Mouse (Mus musculus) spleen, adult 10 weeks (tissue): ENCODE results near the gene Slc12a7. TPM values are rescaled to one million over a fixed set of nuclear protein-coding genes. Genes with fewer than 3 reads are reported as not detected.

Source experiments
- polyA plus RNA-seq: library from polyadenylated mRNA; stranded (reverse); fragments of 350-450 nt; fragmentation: Illumina TruSeq; extraction: RNeasy Lipid Tissue Mini Kit (QIAGEN cat#74804); gene quantifications from one replicate; pipeline ENCODE4 v1.2.3, GENCODE M21; 2015; ENCODE audit warnings: low replicate concordance; ENCODE audit not compliant: insufficient read depth

Gene Slc12a7
- 38.9 TPM for polyA plus RNA-seq

DNA sequence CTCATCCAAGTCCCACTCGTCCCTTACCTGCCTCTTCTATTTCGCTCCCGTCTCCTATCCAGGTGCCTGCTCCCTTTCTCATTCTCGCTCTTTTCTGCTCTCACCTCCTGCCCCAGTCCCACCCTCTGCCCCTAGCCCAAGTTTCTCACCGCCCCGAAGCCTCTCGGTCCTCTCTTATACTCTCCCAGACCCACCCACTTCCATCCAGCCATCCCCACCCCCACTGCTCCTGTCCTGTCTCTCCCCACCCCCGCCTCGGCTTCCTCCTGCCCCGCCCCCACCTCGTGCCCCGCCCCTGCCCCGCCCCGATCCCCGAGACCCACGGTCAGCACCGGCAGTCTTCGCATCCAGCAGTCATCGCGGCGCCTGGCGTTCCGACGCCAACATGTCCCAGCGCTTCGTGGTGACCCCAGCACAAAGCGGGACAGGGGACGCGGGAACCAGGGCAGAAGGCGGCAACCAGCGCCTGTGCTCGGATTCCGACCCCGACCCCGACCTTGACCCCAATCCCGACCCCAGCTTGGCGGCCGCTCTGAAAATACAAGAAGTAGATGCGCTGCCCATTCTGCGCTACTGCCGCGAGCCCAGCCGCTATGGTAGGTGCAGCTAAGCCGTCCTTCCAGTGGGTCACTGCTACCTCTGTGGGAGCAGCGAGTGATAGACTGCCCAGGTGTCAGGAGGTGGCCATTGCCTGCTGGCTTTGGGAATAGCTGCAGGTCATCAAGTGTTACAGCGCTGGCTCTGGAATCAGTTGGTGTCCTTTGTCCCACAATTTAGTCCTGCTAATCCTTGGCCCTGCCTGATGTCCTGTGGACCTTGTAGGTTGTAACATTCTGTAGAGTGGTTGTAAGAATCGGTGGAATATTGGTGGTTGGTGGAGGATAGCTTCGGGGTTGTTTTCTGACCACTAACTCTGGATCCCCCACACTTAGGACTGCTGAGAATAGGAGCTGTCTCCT is at the start of gene Slc12a7:
Gene Slc12a7, plus strand, starts transcription at position 353 of the 959 bp plus-strand sequence.

DNA sequence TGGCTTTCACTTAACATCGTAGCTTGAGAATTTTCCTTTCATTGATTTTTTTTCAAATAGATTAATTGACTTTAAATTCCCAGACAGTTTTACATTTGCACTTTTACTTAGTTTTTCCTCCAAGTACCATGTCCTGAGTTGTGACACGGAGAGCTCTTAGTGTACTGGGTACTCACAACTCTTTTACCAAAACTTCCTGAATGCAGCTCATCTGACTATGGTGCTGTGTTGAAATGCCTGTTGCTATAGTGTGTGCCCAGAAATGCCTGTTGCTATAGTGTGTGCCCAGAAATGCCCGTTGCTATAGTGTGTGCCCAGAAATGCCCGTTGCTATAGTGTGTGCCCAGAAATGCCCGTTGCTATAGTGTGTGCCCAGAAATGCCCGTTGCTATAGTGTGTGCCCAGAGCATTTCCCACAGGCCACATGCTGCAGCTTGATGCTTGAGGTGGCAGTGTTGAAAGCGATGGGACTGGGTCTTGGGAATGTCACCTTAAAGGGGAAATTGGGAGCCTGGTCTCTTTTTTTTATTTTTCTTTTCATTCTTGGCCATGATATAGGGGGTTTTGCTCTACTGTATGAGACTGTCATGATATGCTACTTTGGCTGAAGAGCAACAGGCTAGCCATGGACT is 28.1 kb upstream of the Slc12a7 start, which contains the start of gene Slc6a19:
Gene Slc6a19, minus strand, starts transcription at position 172 of the 632 bp plus-strand sequence.

DNA sequence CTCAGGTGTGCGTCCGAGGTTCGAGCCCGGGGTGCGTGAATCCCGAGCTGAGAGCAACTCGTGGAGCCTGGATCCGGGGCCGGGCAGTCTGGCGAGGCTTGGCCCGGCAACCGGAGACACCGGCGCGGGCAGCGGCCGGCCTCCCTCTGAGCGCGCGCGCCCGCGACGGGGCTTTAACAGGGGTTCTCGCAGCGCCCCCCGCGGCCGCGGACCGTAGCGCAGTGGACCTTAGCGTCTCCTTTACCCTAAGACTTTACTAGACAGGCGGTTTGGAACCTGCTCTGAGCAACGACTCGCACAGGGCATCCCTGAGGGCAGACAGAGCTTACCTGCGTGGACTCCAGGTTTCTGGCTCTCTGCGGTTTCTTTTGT is 114.6 kb downstream of the Slc12a7 start, which contains the start of gene Nkd2:
Gene Nkd2, minus strand, starts transcription at position 167 of the 372 bp plus-strand sequence.

Other genes with a start within 250 kb of the Slc12a7 start
- 0.23 TPM for gene Slc6a3, start 196.3 kb upstream of the Slc12a7 start, polyA plus RNA-seq
- 130 TPM for gene Clptm1l, start 129.1 kb upstream of the Slc12a7 start, polyA plus RNA-seq
- 2.9 TPM for gene Tert, start 106.2 kb upstream of the Slc12a7 start, polyA plus RNA-seq
- not detected for gene Slc6a18, start 55.1 kb upstream of the Slc12a7 start, polyA plus RNA-seq
- gene Slc6a19, start 28.2 kb upstream of the Slc12a7 start, polyA plus RNA-seq: 3.5 TPM
- 2.6 TPM for gene Nkd2, start 114.5 kb downstream of the Slc12a7 start, polyA plus RNA-seq
- 7.5 TPM for gene Trip13, start 204.7 kb downstream of the Slc12a7 start, polyA plus RNA-seq
- gene Brd9, start 204.7 kb downstream of the Slc12a7 start, polyA plus RNA-seq: 85.6 TPM
- gene Zdhhc11, start 230.8 kb downstream of the Slc12a7 start, polyA plus RNA-seq: not detected